Mouse (Mus musculus) lung, adult 2 months (tissue): ENCODE measurements around the gene Rbm43.

Experiments
- CTCF ChIP-seq: fragments of 200-500 bp; IDR thresholded peaks from 2 replicates; pipeline ENCODE4 v1.5.1; 2011; ENCODE audit warnings: mild to moderate bottlenecking, low read length, control low read depth; ENCODE audit not compliant: insufficient read depth
- POLR2A ChIP-seq: fragments of 200-500 bp; IDR thresholded peaks from 2 replicates; pipeline ENCODE4 v1.6.1; 2011; ENCODE audit warnings: low read depth, mild to moderate bottlenecking, control low read depth, low read length, borderline replicate concordance; ENCODE audit errors: extremely low read depth

GRCm38 (mm10) chr2:51950876-51951275 lies 15.9 kb upstream of the Rbm43 start:
- TF ChIP-seq CTCF (no peak), POLR2A (no peak)
